In genomic region chr3:82073741-82074181, GRCm38 (mm10) we compare ENCODE assay signal across 8 mouse cellular contexts. TPM values are rescaled to one million over a fixed set of nuclear protein-coding genes. Genes with fewer than 3 reads are reported as not detected.
DNase-seq lines count a peak whose midpoint lies in the region; ATAC-seq lines count a peak whose summit lies in the region.

No protein-coding gene starts in this region.

- no peaks in the 10 kb centered on the region for H3K27me3 ChIP-seq in intestine, embryonic 14.5 days (replicated peaks; ENCODE audit: control insufficient read depth, insufficient read depth, low read length)

- H3K4me1 ChIP-seq in intestine, embryonic 14.5 days (replicated peaks; ENCODE audit: control insufficient read depth, insufficient read depth, low read length), result peaks cover 6% of the 10 kb centered on the region; the same call in 1 of the 2 replicates

- peak overlapping the region; percentile 78 for H3K27ac ChIP-seq in intestine, embryonic 14.5 days (ENCODE audit: low read depth)

- peak overlapping the region; percentile 68 for H3K4me3 ChIP-seq in intestine, embryonic 14.5 days (ENCODE audit: low read depth, low read length)

- H3K9me3 ChIP-seq in intestine, embryonic 14.5 days (ENCODE audit: control insufficient read depth, low read length), result no peaks in the 10 kb centered on the region

- peak; percentile 64 for ATAC-seq in intestine, embryonic 14.5 days (replicated peaks; ENCODE audit: low FRiP score, low TSS enrichment, low read depth)

- H3K9ac ChIP-seq in intestine, embryonic 14.5 days (ENCODE audit: low read length), result peak overlapping the region; percentile 64

- peak overlapping the region; percentile 69 for H3K4me2 ChIP-seq in intestine, embryonic 14.5 days (ENCODE audit: low read length)

- no peaks in the 10 kb centered on the region for H3K36me3 ChIP-seq in intestine, embryonic 14.5 days (ENCODE audit: control insufficient read depth, insufficient read depth, low read length)

- DNase-seq in adrenal gland, postnatal 36 days, result peak; percentile 31 to 54
- peak; percentile 61 for DNase-seq in embryo, embryonic 11 days
- DNase-seq in gastrocnemius, postnatal 4 days (ENCODE audit: low spot score in 2 of 2), result peak; percentile 41 to 59
- peak; percentile 80 for DNase-seq in intestine, embryonic 14.5 days (ENCODE audit: low spot score)
- peak; percentile 42 to 70 for DNase-seq in left cerebral cortex, adult 9 months (ENCODE audit: low spot score in 2 of 2)
- peak; percentile 57 for DNase-seq in lung, postnatal 36 days
- peak; percentile 80 for DNase-seq in right cerebral cortex, postnatal 14 days
- DNase-seq in natural killer cell, adult 2 months (ENCODE audit: low spot score in 2 of 2), result no peak

- WGBS in intestine, embryonic 14.5 days, result under 1% methylated on average over 34 of the region's 34 CpGs

RNA-seq across cellular contexts. Expression of gene Gucy1b1, which starts 0.7 kb away (rescaled TPM):
- total RNA-seq in adrenal gland, postnatal 36 days (2021), result 1 to 10 TPM; 8.2 to 8.3 TPM
- 10 to 100 TPM; 12.6 to 14.7 TPM for total RNA-seq in gastrocnemius, postnatal 4 days (2021)
- 76.3 and 92.8 TPM in 2 replicates for polyA plus RNA-seq in intestine, embryonic 14.5 days (2014; fragmentation: Nextera tagmentation; extraction: Ambion mirVana)

Comparison
In these comparisons a context has a peak if more than half of its experiments do, and no peak if none do; other contexts are left out.
1. DNase-seq: peak in adrenal gland, postnatal 36 days (2 of 2), embryo, embryonic 11 days (single experiment), gastrocnemius, postnatal 4 days (2 of 2), intestine, embryonic 14.5 days (single experiment), left cerebral cortex, adult 9 months (2 of 2), lung, postnatal 36 days (single experiment) and right cerebral cortex, postnatal 14 days (single experiment); none in natural killer cell, adult 2 months (0 of 2).